Mouse (Mus musculus) mouse embryonic stem cell (cell line): ENCODE results near the gene Ryr1.

ENCODE experiments used
- in situ Hi-C, 2 experiments: fragments of 300-500 bp; cut with MboI; formaldehyde crosslinking; loops; 1 replicate in 1 of 2; 3 replicates in 1 of 2; pipeline ENCODE4 v1.14.3; 2019 to 2020; ENCODE audit warnings: low sequenced_read_pairs in 2 of 2, low pct_unique_long_range_greater_than_20kb in 1 of 2, mixed read lengths in 1 of 2; ENCODE audit not compliant: unreplicated experiment in 1 of 2

Ryr1 gene

GRCm38 (mm10) chr7:29124970-29125369 is at the start of gene Ryr1:
Gene Ryr1, minus strand, starts transcription at chr7:29125179.
- in situ Hi-C loops: no loop called here

GRCm38 (mm10) chr7:29172390-29173016 is 47.5 kb upstream of the Ryr1 start:
- in situ Hi-C loops: no loop called here

GRCm38 (mm10) chr7:29171562-29172097 is 46.7 kb upstream of the Ryr1 start:
- in situ Hi-C loops: no loop called here

- in situ Hi-C loops: no loop called here
Measured at GRCm38 (mm10) chr7:29170755-29171561, 46.0 kb upstream of the Ryr1 start.

DNA sequence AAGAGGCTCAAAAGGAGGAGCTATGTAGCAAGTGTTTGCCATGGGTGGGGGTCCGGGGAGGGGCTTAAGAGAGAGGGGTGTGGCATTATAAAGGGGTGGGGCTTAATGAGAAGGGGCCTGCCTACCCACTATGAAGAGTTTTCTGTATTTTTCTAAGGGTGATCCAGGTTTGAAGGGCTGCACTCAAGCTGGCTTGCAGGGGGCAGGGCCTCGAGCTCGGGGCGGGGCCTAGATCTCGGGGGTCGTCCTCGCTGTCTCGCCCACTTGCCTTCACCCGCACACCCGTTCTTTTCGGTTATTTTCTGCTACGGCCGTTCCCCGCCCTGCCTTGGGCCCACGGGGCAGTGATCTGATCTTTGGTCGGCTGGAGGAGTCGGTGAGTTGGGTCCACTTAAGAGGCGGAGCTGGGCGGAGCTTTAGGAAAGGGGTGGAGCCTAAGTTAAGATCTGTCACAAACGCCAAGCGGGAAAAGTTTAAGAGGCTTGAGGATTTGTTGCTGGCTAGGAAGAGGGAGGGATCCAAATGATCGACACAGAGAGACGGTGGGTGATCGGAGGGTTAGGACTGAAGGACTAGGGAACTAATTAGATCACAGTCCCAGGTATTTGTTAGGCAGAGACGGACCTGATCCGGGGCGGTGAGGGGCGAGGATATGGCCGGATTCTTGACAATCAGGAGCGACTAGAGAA is 45.2 kb upstream of the Ryr1 start, which contains the start of the genes Ggn and Spred3:
TSS of gene Ggn (plus strand) at position 145 of the 689 bp plus-strand sequence.
TSS of gene Spred3 (minus strand) at position 346 of the 689 bp plus-strand sequence.
- in situ Hi-C loops: no loop called here

DNA sequence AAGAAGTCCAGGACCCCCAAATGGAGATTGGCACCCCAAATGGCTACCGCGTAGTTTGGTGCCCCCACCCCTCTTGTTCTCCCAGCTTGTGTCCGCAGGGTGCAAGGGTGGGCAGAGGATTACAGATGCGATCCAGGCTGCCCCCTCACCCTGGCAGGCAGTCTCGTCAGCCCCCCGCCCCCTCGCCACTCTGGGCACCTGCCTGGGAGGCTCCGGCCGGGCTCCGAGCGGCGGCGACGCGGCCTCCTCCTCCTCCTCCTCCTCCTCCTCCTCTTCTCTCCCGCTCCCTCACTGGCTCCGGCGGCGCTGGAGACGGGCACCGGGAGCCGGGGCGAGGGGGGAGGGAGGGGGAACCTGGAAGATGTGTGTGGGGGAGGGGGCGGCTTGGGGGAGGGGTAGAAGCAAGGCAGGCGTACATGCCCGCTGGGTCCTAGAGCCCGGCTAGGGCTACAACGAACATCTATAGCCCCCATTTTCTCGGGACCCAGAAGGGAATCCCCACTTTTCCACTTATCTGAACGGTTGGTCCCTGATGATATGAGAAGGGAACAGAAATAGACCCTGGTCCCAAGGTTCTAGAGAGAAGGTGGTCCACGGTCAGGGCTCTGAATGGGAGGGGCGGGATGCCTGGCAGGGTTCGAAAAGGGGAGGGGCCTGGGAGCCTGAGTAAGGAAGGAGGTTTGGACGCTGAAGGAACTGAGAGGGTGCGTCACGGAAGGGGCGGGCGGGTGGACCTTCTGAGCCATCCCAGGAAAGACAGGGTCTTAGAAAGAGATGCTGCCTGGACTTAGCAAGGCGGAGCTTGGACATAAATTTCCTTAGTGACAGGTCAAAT is 44.5 kb upstream of the Ryr1 start:
- in situ Hi-C loops: no loop called here

DNA sequence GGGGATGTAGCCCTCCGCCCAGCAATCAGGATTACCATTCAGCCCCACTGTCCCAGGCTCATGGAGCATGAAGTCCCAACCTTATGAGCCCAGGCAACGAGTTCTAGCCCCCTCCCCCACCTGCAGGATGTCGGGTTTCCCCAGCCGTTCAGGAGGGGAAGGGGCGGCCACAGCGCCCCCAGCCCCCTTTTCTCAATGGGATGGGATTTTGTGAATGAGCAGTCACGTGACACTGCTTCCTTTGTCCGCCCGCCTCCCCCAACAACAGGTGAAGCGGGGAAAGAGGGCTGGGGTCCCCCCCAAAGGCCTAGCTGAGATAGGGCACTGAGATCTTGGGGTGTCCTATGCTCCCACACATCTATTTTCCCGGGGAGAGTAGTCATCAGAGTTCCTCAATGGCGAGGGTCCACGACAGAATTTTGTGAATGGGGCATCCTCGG is 43.8 kb upstream of the Ryr1 start:
- in situ Hi-C loops: no loop called here

- in situ Hi-C loops: no loop called here
Measured at GRCm38 (mm10) chr7:29168121-29168695, 43.2 kb upstream of the Ryr1 start.

DNA sequence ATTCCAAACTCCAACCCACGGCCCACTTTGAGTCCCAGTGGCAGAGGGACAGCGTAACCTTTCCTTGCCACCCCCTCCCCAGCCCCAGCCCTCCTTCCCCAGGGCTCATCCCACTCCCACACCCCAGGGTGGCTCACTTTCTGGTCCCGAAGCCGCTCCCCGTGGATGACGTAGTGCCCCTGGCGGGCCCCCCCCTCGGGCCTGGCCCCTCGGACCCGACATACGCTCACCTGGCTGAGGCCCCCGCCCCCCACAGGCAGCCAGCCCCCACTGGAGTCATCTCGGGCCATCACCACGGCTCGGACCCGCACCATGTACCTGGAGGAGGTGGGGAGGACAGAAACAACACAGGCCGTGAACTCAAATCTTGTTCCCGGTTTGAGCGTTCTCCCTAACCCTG is 42.7 kb upstream of the Ryr1 start:
- in situ Hi-C loops: no loop called here

DNA sequence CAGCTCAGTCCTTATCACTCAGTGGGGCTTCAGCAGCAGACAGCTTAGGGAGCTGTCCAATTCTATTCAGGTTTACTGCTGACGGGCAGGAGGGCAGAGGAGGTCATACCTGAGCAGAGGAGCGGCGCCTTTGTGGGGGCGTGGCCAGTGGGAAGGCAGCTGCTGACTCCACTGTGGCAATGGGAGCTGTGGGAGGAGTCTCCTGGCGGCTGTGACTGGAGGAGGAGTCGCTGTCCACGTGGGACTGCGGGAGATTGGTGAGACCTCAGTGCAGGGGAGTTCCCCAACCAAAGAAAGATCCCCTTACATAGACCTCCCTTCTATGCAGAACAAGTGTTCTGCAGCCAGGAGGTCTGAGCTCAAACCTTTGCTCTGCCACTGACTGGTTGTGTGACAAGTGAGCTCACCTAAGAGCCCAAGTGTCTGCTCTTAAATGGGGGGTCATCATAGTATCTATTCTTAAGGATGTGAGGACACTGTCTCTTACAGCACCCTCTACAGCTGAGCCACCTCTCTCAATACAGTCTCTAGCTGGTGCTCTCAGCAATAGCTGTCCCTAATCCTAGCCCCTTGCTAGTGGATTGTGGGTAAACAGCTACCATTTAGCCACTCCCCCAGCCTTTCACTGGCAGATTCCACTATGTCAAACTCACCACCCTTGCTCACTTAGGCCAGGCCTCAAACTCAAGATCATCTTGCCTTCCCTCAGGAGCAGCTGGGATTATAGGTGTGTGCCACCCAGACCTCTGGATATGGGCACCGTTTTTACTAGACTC is 38.0 kb upstream of the Ryr1 start:
- in situ Hi-C loops: no loop called here

DNA sequence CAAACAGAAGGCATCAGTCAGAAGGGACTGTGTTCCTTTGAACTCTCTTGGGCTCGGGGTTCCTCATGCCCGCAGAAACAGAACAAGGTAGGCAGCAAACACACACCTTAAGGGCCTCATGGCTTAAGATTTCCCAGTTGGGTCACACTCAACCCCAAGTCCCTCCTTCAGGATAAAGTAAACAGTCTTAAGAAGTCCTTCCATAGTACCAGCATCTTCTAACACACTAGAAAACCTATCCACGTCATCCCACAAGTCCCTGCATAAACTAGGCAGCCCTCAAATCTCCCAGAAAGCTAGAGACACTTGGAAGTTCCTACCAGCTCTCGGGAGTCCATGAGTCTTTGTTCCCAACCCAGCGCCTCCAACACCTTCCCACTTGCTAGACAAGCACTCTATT is 37.3 kb upstream of the Ryr1 start:
- in situ Hi-C loops: no loop called here

DNA sequence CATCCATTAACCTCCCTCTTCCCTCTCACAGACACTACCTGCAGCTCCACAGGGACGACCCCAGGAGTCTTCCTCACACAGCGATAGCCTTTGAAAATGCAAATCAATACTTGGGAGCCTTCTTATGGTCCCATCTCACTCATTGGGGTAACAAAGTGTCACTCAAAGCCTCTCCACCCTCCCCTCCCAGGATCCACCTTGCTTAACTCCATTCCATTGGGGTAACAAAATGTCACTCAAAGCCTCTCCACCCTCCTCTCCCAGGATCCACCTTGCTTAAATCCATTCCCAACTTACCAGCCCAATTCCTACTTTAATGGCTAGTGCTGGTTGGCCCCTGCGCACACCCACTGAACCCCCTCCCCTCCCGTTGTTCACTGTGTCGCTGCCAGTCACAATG is 33.3 kb upstream of the Ryr1 start:
- in situ Hi-C loops: no loop called here

- in situ Hi-C loops: no loop called here
Measured at GRCm38 (mm10) chr7:29155838-29156782, 31.1 kb upstream of the Ryr1 start, which contains the start of gene Fam98c. Gene Fam98c, minus strand, starts transcription at chr7:29156234.

DNA sequence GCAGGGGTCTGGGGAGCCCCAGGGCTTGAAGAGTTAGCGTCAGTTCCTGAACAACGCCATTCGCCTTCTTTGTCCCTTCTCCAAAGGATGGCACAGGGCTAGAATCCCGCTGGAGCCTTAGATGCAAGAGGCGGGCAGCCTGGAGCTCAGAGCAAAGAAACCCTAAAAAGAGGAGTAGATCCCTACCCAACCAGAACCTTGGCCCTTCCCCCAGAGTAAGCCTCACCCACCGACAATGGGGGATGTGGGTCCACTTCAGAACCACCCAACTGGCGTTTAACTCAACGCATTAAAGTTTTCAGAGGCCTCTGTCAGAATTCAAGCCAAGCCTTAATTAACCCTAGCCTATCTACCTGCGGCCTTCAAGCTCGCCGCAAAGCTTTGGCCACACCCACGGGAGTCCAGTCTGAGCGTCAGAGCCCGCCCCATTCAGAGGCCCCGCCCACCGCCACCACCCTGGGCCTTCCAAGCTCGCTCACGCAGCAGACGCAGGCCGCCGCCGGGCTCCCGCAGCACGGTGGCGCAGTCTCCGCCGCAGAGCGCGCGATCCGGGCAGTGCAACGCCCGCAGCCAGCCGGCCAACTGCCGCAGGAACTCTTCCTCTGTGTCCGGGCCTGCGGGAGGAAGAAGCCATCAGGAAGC is 30.3 kb upstream of the Ryr1 start:
- in situ Hi-C loops: no loop called here

DNA sequence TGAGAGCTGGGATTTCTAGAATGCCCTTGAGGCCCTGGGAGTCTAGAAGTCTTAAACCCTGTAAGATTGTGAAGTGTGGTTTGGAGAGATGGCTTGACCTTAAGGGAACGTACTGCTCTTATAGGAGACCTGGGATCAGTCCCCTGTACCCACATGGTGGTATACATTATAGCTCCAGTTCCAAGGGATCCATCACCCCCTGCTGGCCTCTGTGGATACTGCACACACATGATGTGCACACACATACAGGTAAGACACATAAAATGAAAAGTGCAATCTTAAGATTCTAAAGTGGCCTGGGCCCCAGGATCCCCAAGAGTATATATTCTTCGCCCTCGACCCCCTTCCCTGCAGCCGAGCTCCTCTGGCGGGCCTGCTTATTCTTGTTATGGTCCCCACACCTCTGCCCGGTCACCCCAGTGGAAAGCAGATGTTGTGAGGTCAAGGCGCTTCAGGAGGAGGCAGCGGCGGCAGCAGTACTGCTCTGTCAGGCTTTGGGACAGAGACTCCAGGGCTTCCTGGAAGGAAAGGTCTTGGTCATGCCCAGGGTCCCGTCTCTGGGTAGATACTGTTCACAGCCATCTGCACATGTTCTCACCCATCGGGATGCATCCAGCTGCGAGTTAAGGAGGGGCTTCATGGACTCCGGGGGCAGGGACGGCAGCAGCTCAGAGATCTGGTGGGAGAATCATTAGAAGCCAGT is 29.2 kb upstream of the Ryr1 start:
- in situ Hi-C loops: no loop called here
